Mouse (Mus musculus) testis, adult 2 months (tissue): ENCODE results near the gene Pmfbp1.

Source experiments
- CTCF ChIP-seq: fragments of 200-500 bp; IDR thresholded peaks from 2 replicates; pipeline ENCODE4 v1.5.1; 2012; ENCODE audit warnings: low read depth, mild to moderate bottlenecking, inconsistent platforms, low read length, moderate library complexity; ENCODE audit not compliant: control insufficient read depth, insufficient read depth, insufficient replicate concordance
- POLR2A ChIP-seq: fragments of 200-500 bp; IDR thresholded peaks from 2 replicates; pipeline ENCODE4 v1.6.1; 2012; ENCODE audit warnings: low read depth, mild to moderate bottlenecking, inconsistent platforms, low read length, moderate library complexity; ENCODE audit not compliant: control insufficient read depth

GRCm38 (mm10) chr8:109584830-109585229, 91.0 kb downstream of the Pmfbp1 start:
- TF ChIP-seq POLR2A (no peak), CTCF (no peak)
